Comparison of ENCODE assay signal across 8 mouse cellular contexts in the genomic region with DNA sequence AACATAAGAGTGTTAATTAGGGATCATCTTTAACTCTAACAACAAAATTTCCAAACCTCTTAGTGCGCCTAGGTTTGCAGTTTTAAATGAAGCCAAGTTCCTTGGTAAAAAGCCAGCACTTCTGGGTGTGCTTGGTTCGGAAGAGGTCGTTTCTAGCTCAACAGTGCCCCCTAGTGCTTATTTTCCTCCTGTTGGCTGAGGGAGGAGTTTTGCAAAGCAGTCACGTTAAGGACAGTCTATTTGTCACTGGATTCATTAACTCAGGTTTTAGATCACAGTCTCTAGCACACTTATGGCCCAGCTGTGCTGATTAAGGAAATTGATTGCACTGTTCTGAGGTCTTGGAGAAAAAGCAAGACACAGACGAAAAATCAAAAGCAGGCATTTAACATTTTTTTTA. TPM values are rescaled to one million over a fixed set of nuclear protein-coding genes. Genes with fewer than 3 reads are reported as not detected.
DNase-seq lines count a peak whose midpoint lies in the region; ATAC-seq and TF ChIP-seq lines count a peak whose summit lies in the region.

No protein-coding gene starts in this region.

- WGBS in embryonic facial prominence, embryonic 11.5 days = 14% methylated on average over 5 of the region's 5 CpGs
- 13% methylated on average over 5 of the region's 5 CpGs for WGBS in heart, embryonic 15.5 days
- 8% methylated on average over 5 of the region's 5 CpGs for WGBS in kidney, embryonic 16.5 days
- 9% methylated on average over 5 of the region's 5 CpGs for WGBS in liver, adult 2 months
- WGBS in neural tube, embryonic 11.5 days = 15% methylated on average over 5 of the region's 5 CpGs

- H3K9ac ChIP-seq in ES-Bruce4 (ENCODE audit: low read depth, poor library complexity, severe bottlenecking) = no peak overlapping the region
- no peak overlapping the region for H3K9ac ChIP-seq in embryonic facial prominence, embryonic 11.5 days (replicated peaks; ENCODE audit: low read length)
- H3K9ac ChIP-seq in heart, embryonic 15.5 days = no peak overlapping the region
- H3K9ac ChIP-seq in kidney, embryonic 16.5 days (replicated peaks; ENCODE audit: low read length) = no peak overlapping the region
- no peak overlapping the region for H3K9ac ChIP-seq in liver, adult 2 months (ENCODE audit: low read depth, low read length)
- no peak overlapping the region for H3K9ac ChIP-seq in neural tube, embryonic 11.5 days (ENCODE audit: low read length)

- no peaks in the 10 kb centered on the region for H3K9me3 ChIP-seq in ES-Bruce4 (replicated peaks; ENCODE audit: control insufficient read depth, insufficient read depth, low read length, poor library complexity, severe bottlenecking)
- H3K9me3 ChIP-seq in embryonic facial prominence, embryonic 11.5 days (replicated peaks; ENCODE audit: control insufficient read depth, low read length) = no peaks in the 10 kb centered on the region
- no peaks in the 10 kb centered on the region for H3K9me3 ChIP-seq in heart, embryonic 15.5 days (replicated peaks)
- peaks cover 5% of the 10 kb centered on the region; the same call in 1 of the 2 replicates for H3K9me3 ChIP-seq in kidney, embryonic 16.5 days (ENCODE audit: low read length)
- H3K9me3 ChIP-seq in neural tube, embryonic 11.5 days (ENCODE audit: control insufficient read depth, low read length) = no peaks in the 10 kb centered on the region; the same call in 1 of the 2 replicates

- ATAC-seq in embryonic facial prominence, embryonic 11.5 days (replicated peaks; ENCODE audit: insufficient number of reproducible peaks, low FRiP score, low TSS enrichment, low read depth) = no peak
- ATAC-seq in heart, embryonic 15.5 days (replicated peaks; ENCODE audit: insufficient number of reproducible peaks, insufficient read depth, low FRiP score, low read depth) = peak; percentile 70
- peak; percentile 66 for ATAC-seq in kidney, embryonic 16.5 days (ENCODE audit: low FRiP score, low TSS enrichment)
- ATAC-seq in neural tube, embryonic 11.5 days (ENCODE audit: insufficient read depth, low FRiP score, low TSS enrichment) = peak; percentile 48

- no peaks in the 10 kb centered on the region for H3K36me3 ChIP-seq in ES-Bruce4 (ENCODE audit: control insufficient read depth, insufficient read depth, low read length, poor library complexity, severe bottlenecking)
- no peaks in the 10 kb centered on the region for H3K36me3 ChIP-seq in embryonic facial prominence, embryonic 11.5 days (replicated peaks; ENCODE audit: control insufficient read depth, insufficient read depth, low read depth, low read length)
- H3K36me3 ChIP-seq in heart, embryonic 15.5 days = peaks cover 13% of the 10 kb centered on the region; the same call in 1 of the 2 replicates
- peaks cover 13% of the 10 kb centered on the region; the same call in 1 of the 2 replicates for H3K36me3 ChIP-seq in kidney, embryonic 16.5 days (ENCODE audit: insufficient read depth, low read length)
- H3K36me3 ChIP-seq in liver, adult 2 months (ENCODE audit: control insufficient read depth, insufficient read depth, low read length) = no peaks in the 10 kb centered on the region
- H3K36me3 ChIP-seq in neural tube, embryonic 11.5 days (ENCODE audit: control insufficient read depth, insufficient read depth, low read length) = no peaks in the 10 kb centered on the region

- H3K4me3 ChIP-seq in ES-Bruce4 (ENCODE audit: low read depth, low read length) = no peak overlapping the region
- no peak overlapping the region for H3K4me3 ChIP-seq in embryonic facial prominence, embryonic 11.5 days (ENCODE audit: low read depth, low read length)
- H3K4me3 ChIP-seq in heart, embryonic 15.5 days = no peak overlapping the region
- H3K4me3 ChIP-seq in kidney, embryonic 16.5 days (ENCODE audit: low read length) = no peak overlapping the region
- no peak overlapping the region for H3K4me3 ChIP-seq in liver, adult 2 months (ENCODE audit: insufficient read depth, low read depth, low read length)
- no peak overlapping the region for H3K4me3 ChIP-seq in neural tube, embryonic 11.5 days (ENCODE audit: low read depth, low read length)

- peak; percentile 76 to 88 for DNase-seq in adrenal gland, postnatal 36 days
- peak; percentile 89 for DNase-seq in embryonic facial prominence, embryonic 11.5 days (ENCODE audit: low spot score)
- DNase-seq in liver, adult 2 months (ENCODE audit: extremely low read depth, low read depth, low spot score) = peak; percentile 86
- DNase-seq in neural tube, embryonic 11.5 days (ENCODE audit: low spot score) = peak; percentile 80
- DNase-seq in thymus, postnatal 0 days (ENCODE audit: low spot score) = peak; percentile 89

- H3K4me1 ChIP-seq in ES-Bruce4 (ENCODE audit: control insufficient read depth, insufficient read depth, low read length) = no peaks in the 10 kb centered on the region
- no peaks in the 10 kb centered on the region for H3K4me1 ChIP-seq in embryonic facial prominence, embryonic 11.5 days (ENCODE audit: control insufficient read depth, insufficient read depth, low read length)
- H3K4me1 ChIP-seq in heart, embryonic 15.5 days (replicated peaks) = peaks cover 14% of the 10 kb centered on the region
- H3K4me1 ChIP-seq in kidney, embryonic 16.5 days (ENCODE audit: insufficient read depth, low read length) = peaks cover 17% of the 10 kb centered on the region
- no peaks in the 10 kb centered on the region for H3K4me1 ChIP-seq in liver, adult 2 months (ENCODE audit: control insufficient read depth, insufficient read depth, low read length)
- H3K4me1 ChIP-seq in neural tube, embryonic 11.5 days (ENCODE audit: control insufficient read depth, insufficient read depth, low read length) = no peaks in the 10 kb centered on the region

- TF ChIP-seq POLR2A in ES-Bruce4 (IDR thresholded peaks at IDR 0.05; ENCODE audit: insufficient read depth, low read length) = no peak
- no peak for TF ChIP-seq POLR2A in liver, adult 2 months (IDR thresholded peaks at IDR 0.05; ENCODE audit: extremely low read depth, insufficient read depth, low read length)

- no peaks in the 10 kb centered on the region for H3K27me3 ChIP-seq in ES-Bruce4 (ENCODE audit: control insufficient read depth, insufficient read depth, low read length, poor library complexity, severe bottlenecking)
- no peaks in the 10 kb centered on the region for H3K27me3 ChIP-seq in embryonic facial prominence, embryonic 11.5 days (ENCODE audit: control insufficient read depth, insufficient read depth, low read length)
- H3K27me3 ChIP-seq in heart, embryonic 15.5 days = no peaks in the 10 kb centered on the region
- H3K27me3 ChIP-seq in kidney, embryonic 16.5 days (ENCODE audit: insufficient read depth, low read length) = no peaks in the 10 kb centered on the region
- no peaks in the 10 kb centered on the region for H3K27me3 ChIP-seq in liver, adult 2 months (ENCODE audit: control insufficient read depth, insufficient read depth, low read length)
- H3K27me3 ChIP-seq in neural tube, embryonic 11.5 days (ENCODE audit: control insufficient read depth, insufficient read depth, low read length) = no peaks in the 10 kb centered on the region

- TF ChIP-seq CTCF in ES-Bruce4 (IDR thresholded peaks at IDR 0.05; ENCODE audit: low read depth, low read length) = peak; percentile 43
- peak; percentile 64; the same call in 1 of the 2 replicates for TF ChIP-seq CTCF in liver, adult 2 months (IDR thresholded peaks at IDR 0.05; ENCODE audit: low read depth, low read length)

- no peak overlapping the region for H3K27ac ChIP-seq in ES-Bruce4 (ENCODE audit: insufficient read depth, low read length)
- H3K27ac ChIP-seq in embryonic facial prominence, embryonic 11.5 days (replicated peaks; ENCODE audit: low read depth, low read length) = no peak overlapping the region
- H3K27ac ChIP-seq in heart, embryonic 15.5 days = no peak overlapping the region
- H3K27ac ChIP-seq in kidney, embryonic 16.5 days (ENCODE audit: low read length) = no peak overlapping the region
- no peak overlapping the region for H3K27ac ChIP-seq in liver, adult 2 months (replicated peaks; ENCODE audit: insufficient read depth, low read depth, low read length)
- H3K27ac ChIP-seq in neural tube, embryonic 11.5 days (ENCODE audit: low read depth, low read length) = no peak overlapping the region

- no peak for TF ChIP-seq EP300 in ES-Bruce4 (IDR thresholded peaks at IDR 0.05; ENCODE audit: insufficient read depth, low read depth, low read length)

- no peak overlapping the region for H3K4me2 ChIP-seq in embryonic facial prominence, embryonic 11.5 days (ENCODE audit: low read depth, low read length)
- H3K4me2 ChIP-seq in heart, embryonic 15.5 days = no peak overlapping the region
- H3K4me2 ChIP-seq in kidney, embryonic 16.5 days (replicated peaks; ENCODE audit: low read depth, low read length) = no peak overlapping the region
- no peak overlapping the region for H3K4me2 ChIP-seq in neural tube, embryonic 11.5 days (ENCODE audit: low read depth)

- H3K79me2 ChIP-seq in liver, adult 2 months (ENCODE audit: control insufficient read depth, insufficient read depth, low read length) = peaks cover 5% of the 10 kb centered on the region; the same call in 1 of the 2 replicates

RNA-seq across cellular contexts. Expression of a gene that starts 19.8 kb away (rescaled TPM):
- 9.1 and 10.3 TPM in 2 replicates for polyA plus RNA-seq in ES-Bruce4 (2011; ENCODE audit: insufficient read depth, insufficient read length, low read depth, missing spikeins)
- total RNA-seq in adrenal gland, postnatal 36 days (2021) = 10 to 100 TPM; 15.4 to 45.7 TPM
- 34.5 and 37.6 TPM in 2 replicates for polyA plus RNA-seq in embryonic facial prominence, embryonic 11.5 days (2014; fragmentation: Nextera tagmentation; extraction: Ambion mirVana)
- 28.2 and 31.0 TPM in 2 replicates for polyA plus RNA-seq in heart, embryonic 15.5 days (2015; fragmentation: Nextera tagmentation; extraction: Ambion mirVana)
- polyA plus RNA-seq in kidney, embryonic 16.5 days (2015; fragmentation: Nextera tagmentation; extraction: Ambion mirVana) = 28.5 and 31.3 TPM in 2 replicates
- total RNA-seq in liver, adult 2 months (2014; rRNA removed) = 1.9 and 2.6 TPM in 2 replicates
- polyA plus RNA-seq in liver, adult 2 months (2012; rRNA removed) = 1.2 and 1.5 TPM in 2 replicates
- polyA plus RNA-seq in neural tube, embryonic 11.5 days (2014; fragmentation: Nextera tagmentation; extraction: Ambion mirVana) = 19.9 and 21.8 TPM in 2 replicates
- polyA plus RNA-seq in thymus, postnatal 0 days (2015; fragmentation: Nextera tagmentation; extraction: Ambion mirVana) = 11.8 and 12.0 TPM in 2 replicates
